Mouse (Mus musculus): ENCODE results near the gene Vps26a. TPM values are rescaled to one million over a fixed set of nuclear protein-coding genes. Genes with fewer than 3 reads are reported as not detected.

The Vps26a gene
- total RNA-seq, 2 experiments from 2014 or later: 43.8 to 49.8 TPM

- no peak for DNase-seq
Observed at GRCm38 (mm10) chr10:62418831-62419356, 67.7 kb downstream of the Vps26a start.

GRCm38 (mm10) chr10:62413606-62413982 is 73.0 kb downstream of the Vps26a start:
- DNase-seq: no peak

GRCm38 (mm10) chr10:62412906-62413605 is 73.5 kb downstream of the Vps26a start:
- no peak for DNase-seq

- DNase-seq: no peak
Observed at GRCm38 (mm10) chr10:62411431-62412410, 74.9 kb downstream of the Vps26a start.

GRCm38 (mm10) chr10:62410943-62411342 is 75.7 kb downstream of the Vps26a start:
- peak; percentile 64 to 83 for DNase-seq

Other genes with a start within 250 kb of the Vps26a start
- not detected for gene Tacr2, start 234.4 kb downstream of the Vps26a start, total RNA-seq (2021)
- gene Hk1, start 106.9 kb downstream of the Vps26a start, total RNA-seq (2021): 100 to 1,000 TPM; 104 to 110 TPM
- gene Hkdc1, start 64.3 kb downstream of the Vps26a start, total RNA-seq (2021): not detected
- under 1 TPM; 0.21 to 0.37 TPM for gene 4930507D05Rik, start 37.3 kb downstream of the Vps26a start, total RNA-seq (2021)
- gene Supv3l1, start 37.1 kb downstream of the Vps26a start, total RNA-seq (2021): 10 to 100 TPM; 37.2 to 40.7 TPM
- 10 to 100 TPM; 36.6 to 42.0 TPM for gene Srgn, start 40.6 kb upstream of the Vps26a start, total RNA-seq (2021)
- gene Kif1bp, start 91.7 kb upstream of the Vps26a start, total RNA-seq (2021): 10 to 100 TPM; 43.9 to 44.2 TPM
- 10 to 100 TPM; 30.9 to 31.8 TPM for gene Ddx21, start 115.5 kb upstream of the Vps26a start, total RNA-seq (2021)
- gene Ddx50, start 164.4 kb upstream of the Vps26a start, total RNA-seq (2021): 10 to 100 TPM; 46.8 to 51.0 TPM
- gene Stox1, start 239.3 kb upstream of the Vps26a start, total RNA-seq (2021): 1 to 10 TPM in 1 of 2 experiments, under 1 TPM in 1; 0.89 to 1.2 TPM

All from heart, adult 18-20 months (tissue).